Mouse (Mus musculus) lung, postnatal 36 days (tissue): ENCODE measurements around the gene Atp8a2.

ENCODE experiments used
- DNase-seq: peaks from one replicate; pipeline ENCODE4 v3.0.0; 2022; ENCODE audit warnings: mixed read lengths

Gene Atp8a2

GRCm38 (mm10) chr14:59893971-59894370 is 303.0 kb downstream of the Atp8a2 start:
- DNase-seq = no peak

DNA sequence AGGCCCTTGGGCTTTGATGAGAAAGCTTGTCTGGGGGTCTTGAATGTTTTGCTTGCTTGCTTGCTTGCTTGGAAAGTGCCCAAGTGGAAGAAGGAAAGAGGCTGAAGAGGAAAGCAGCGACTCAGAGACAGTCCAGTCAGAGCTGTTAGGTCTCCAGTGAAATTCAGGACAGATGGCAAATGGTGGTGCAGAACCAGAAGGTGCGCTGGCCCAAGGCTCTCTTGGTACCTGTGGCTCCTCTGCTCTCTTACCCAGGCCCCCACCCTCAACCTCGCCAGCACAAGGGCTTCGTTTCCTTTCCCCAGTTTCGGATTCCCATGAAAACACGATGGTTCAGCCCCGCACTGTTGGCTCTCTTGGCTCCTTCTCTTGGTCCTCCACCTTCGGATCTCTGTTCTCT is 304.9 kb downstream of the Atp8a2 start:
- DNase-seq = no peak

- no peak for DNase-seq
Observed at GRCm38 (mm10) chr14:59891491-59891890, 305.5 kb downstream of the Atp8a2 start.

DNA sequence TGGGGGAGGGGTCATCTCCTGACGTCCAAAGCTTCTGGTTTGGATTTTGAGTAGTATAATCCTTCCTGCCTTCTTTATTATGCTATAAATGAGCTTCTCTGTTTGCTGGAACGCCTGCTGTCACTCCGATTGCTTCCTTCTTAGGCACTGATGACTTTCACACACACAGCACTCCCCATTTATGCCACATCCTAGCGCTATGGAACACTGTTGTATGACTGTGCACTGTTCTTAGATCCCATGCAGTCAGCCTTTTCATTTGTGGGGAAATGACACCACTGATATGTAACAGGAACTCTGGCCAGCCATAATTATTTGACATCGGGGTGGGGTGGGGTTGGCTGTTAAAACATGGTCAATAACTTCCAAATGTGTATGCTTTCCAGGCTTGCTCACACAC is 306.2 kb downstream of the Atp8a2 start:
- no peak for DNase-seq

GRCm38 (mm10) chr14:59890107-59890506 is 306.9 kb downstream of the Atp8a2 start:
- no peak for DNase-seq

- no peak for DNase-seq
Observed at GRCm38 (mm10) chr14:59888446-59888845, 308.5 kb downstream of the Atp8a2 start.

DNA sequence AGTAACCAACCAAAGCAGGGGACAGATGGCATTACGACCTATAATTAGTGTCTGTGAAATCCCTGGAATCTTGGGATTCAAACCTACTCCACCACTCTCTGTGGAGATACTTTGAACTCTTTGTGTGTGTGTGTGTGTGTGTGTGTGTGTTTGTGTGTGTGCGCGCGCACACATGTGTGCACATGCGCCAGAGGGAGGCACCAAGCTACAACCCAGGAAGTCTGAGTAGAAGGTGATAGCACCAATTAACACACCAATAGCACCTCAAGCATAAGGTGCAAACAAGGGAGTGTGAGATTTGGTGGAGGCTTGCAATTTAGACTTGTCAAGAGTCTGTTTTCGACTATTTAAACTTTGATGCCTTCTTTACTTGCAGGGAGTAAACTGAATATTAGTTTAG is 308.9 kb downstream of the Atp8a2 start:
- DNase-seq = no peak

DNA sequence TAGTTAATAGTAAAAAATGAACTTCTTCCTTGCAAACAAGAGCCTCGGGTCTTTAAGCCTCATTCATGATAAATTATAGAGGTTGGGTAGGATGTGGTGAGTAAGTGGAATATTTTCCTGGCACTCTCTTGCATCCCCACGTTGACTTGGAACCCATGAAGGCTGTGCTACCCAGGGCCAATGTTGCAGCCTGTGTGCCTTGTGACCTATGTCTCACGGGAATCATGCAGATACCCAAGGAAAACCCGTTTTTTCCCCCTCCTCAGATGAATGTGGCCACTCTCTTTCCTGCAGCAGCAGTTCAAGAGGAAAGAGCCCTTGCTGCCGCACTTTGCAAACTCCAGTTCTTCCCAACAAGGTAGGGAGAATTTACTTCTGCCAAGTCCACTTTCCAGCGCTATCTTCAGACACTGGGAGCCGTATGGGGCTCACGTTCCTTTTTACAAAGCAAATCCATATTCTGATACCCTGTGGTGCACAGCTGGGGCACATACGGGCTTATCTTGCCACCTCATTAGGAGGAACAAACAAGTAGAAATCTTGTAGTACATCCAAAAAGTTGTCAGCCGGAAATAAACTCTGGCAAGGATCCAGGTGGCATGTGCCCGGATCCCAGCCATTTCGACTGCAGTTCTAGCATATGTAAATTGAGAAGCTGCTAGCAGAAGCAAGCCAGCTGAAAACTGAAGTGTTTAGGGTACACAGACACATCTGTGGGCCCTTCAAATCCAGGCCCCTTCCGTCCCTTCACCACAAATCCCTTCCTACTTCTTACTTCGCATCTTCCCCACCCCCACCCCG is 309.7 kb downstream of the Atp8a2 start:
- DNase-seq = peak; percentile 64

DNA sequence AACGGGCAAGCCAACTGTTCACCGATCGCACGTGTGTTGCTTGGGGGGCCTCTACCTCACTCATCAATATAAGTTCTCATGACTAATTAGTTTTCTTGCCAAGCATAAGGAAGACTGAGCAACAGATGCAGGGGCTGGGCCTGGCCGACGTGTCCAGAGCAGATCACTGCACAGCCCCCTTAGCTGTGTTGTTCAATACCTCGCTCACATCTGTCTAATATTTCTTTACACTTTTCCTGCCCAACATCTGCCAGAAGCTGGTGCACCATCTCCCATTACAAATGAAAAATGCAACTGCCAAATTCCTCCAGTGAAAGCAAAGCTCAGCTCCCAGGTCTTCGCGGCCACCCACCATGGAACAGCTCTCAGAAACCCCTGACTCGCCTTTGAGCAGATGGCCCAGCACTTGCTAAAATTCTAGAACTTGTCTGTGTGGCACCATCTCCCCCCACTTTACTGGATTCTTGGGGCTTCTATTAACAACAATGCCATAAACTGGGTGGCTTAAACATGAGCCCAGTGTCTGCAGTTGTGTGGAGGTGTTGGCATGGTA is 313.4 kb downstream of the Atp8a2 start:
- DNase-seq = no peak

- DNase-seq = peak; percentile 15
Observed at GRCm38 (mm10) chr14:59880829-59881228, 316.1 kb downstream of the Atp8a2 start.

DNA sequence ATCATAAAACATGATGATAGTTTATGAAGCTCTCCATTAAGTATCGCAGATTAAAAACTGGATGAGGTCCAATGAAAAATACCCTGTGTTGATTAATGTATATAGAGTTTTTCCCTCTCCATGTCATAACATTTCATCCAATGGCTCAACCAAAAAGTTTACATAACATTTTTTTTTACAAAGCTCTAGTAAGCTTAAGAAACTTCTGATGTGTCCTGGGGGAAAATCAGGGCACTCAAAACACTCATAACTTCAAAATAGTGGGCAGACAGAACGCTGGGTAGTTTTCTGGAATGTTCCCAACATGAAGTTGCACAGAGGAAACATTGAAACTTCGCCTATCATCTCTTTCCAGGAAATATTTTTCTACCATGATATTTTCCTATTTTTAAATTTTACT is 318.7 kb downstream of the Atp8a2 start:
- DNase-seq = peak; percentile 5

- no peak for DNase-seq
Observed at GRCm38 (mm10) chr14:59876525-59876924, 320.5 kb downstream of the Atp8a2 start.

GRCm38 (mm10) chr14:59868369-59868768 is 328.6 kb downstream of the Atp8a2 start:
- no peak for DNase-seq

GRCm38 (mm10) chr14:59867749-59868148 is 329.2 kb downstream of the Atp8a2 start:
- no peak for DNase-seq

DNA sequence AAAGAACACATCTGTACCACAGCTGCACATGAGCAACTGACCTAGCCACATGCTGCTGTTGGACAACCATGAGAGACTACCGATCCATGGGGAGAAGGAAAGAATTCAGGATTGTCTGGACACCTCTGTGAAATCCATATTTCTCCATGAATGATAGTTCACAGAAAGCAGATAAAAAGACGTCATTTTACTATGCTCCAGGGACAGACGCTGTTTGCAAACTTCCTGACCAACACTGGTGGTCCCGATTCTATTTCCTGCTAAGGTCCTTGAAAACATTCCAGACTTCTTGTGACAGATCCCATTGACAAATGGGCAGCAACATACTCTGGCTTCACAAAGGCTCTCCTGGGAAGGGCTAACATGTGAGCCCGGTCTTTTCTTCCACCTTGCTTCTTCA is 331.0 kb downstream of the Atp8a2 start:
- DNase-seq = no peak

GRCm38 (mm10) chr14:59862351-59862750 is 334.6 kb downstream of the Atp8a2 start:
- DNase-seq = no peak

GRCm38 (mm10) chr14:59859830-59860229 is 337.1 kb downstream of the Atp8a2 start:
- DNase-seq = no peak

DNA sequence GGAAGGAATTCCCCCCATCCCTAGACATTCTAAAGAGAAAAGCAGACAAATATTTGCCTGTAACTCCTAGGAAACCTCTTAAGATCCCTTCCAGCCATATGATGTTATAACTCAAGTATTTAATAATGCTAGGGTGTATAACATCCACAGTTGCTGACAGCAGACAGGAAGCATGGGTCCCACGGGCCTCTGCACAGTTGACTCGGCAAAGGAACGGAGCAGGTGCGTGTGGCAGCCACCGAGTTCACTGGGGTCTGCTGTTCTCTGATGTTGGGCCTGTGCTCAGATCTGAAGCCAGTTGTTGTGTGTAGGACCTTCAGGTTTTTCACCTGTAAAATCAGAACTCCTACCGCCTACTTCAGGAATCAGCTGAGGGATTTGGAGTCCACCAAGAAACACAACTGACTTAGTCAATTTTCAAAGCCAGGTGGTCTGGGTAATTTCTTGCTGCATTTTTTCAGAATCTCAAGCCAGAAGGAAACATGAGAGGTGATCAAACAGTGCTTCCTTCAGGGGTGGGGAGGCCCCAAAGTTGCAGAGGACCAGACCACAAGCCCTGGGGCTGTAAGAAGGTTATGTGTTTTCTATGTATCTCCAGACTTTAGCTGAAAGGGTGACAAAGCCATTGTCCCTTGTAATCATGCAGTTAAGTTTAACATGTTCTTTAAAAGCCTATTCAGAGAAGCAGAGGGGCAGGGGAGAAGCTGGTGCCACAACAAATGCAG is 338.3 kb downstream of the Atp8a2 start:
- DNase-seq = no peak

DNA sequence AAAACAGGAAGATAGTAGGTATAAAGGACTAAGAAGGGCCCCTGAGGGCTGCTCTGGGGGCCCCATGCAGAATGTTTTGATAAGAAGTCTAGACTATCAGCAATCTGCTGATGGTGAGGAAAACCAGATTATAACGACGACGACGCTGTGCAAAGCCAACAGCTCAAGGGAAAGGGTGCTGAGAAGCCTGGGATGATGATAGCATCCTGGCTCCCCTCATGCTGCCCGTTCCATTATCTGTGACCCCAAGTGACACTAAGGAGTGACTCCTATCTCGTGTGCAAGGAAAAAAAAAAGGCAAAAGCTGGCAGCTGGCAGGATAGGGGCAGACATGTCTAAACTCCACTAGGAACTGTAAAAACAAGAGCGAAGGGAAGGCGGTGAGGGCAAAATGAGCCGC is 343.8 kb downstream of the Atp8a2 start:
- no peak for DNase-seq

- no peak for DNase-seq
Observed at GRCm38 (mm10) chr14:59846609-59847375, 350.2 kb downstream of the Atp8a2 start.

- DNase-seq = peak; percentile 24
Observed at GRCm38 (mm10) chr14:59843264-59843942, 353.6 kb downstream of the Atp8a2 start.

DNA sequence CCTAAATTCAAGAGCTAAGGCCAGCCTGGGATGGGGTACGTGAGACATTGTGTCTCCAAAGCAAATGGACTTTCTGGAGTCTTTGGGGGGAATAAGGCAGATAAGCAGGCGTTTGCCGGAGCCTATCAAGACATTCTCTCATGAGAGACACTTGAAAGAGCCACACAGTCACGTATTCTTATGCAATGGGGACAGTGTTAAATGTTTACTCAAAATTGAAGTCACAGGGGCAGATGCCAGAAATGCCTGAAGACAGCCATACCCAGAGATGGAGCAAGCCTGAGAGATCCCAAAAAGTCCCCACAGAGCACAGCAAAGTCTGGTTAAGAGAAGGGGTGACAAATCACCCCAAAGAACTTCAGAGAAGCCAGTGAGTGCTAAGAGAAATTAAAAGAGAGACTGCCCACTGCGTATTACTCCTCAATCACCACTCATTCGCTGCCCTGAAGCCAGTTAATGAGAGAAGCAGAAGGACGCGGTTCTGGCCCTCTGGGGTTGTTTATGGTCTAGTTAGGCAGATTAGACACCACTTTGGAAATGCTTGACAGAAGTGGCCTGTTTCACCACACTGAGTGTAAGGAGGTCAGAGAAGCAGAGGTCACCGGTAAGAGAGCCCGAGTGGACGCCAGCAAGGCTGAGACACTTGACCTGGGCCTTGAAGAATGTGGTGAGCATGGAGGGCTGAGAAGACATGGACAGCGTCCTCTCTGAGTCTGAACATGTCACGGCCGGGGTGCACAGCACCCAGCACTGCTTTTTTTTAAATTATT is 356.8 kb downstream of the Atp8a2 start:
- DNase-seq = peak; percentile 60
